Comparison of ENCODE assay signal across 10 mouse cellular contexts in genomic region chr11:35915546-35915945, GRCm38 (mm10).
DNase-seq lines count a peak whose midpoint lies in the region; ATAC-seq and TF ChIP-seq lines count a peak whose summit lies in the region.
"Had no signal": no experiment of that assay in that cellular context is flagged by ENCODE, and none has a peak within 500 bp of the region (broad histone marks: within the 10 kb centered on the region; RNA-seq: fewer than 3 reads in every experiment).

No protein-coding gene starts in this region.

- H3K4me3 ChIP-seq in liver, postnatal 0 days (ENCODE audit: low read depth, low read length) = no peak overlapping the region
- no peak overlapping the region for H3K4me3 ChIP-seq in liver, embryonic 12.5 days
- H3K4me3 ChIP-seq in kidney, embryonic 16.5 days (ENCODE audit: low read length) = no peak overlapping the region
- H3K4me3 ChIP-seq: liver, embryonic 15.5 days had no signal

- H3K4me1 ChIP-seq in liver, postnatal 0 days (ENCODE audit: insufficient read depth) = peaks cover 15% of the 10 kb centered on the region; the same call in 1 of the 2 replicates
- no peaks in the 10 kb centered on the region for H3K4me1 ChIP-seq in liver, embryonic 12.5 days
- peaks cover 39% of the 10 kb centered on the region for H3K4me1 ChIP-seq in kidney, embryonic 16.5 days (ENCODE audit: insufficient read depth, low read length)

- no peak for TF ChIP-seq CTCF in liver, postnatal 0 days (IDR thresholded peaks at IDR 0.05; ENCODE audit: low read depth)

- TF ChIP-seq EP300 in liver, postnatal 0 days (IDR thresholded peaks at IDR 0.05; ENCODE audit: low read depth) = no peak

- peak; percentile 37; the same call in 1 of the 2 replicates for ATAC-seq in liver, postnatal 0 days
- ATAC-seq in liver, embryonic 12.5 days = no peak
- ATAC-seq in kidney, embryonic 16.5 days (ENCODE audit: low FRiP score, low TSS enrichment) = no peak

- no peak overlapping the region for H3K9ac ChIP-seq in liver, postnatal 0 days (replicated peaks)
- H3K9ac ChIP-seq in liver, embryonic 12.5 days = no peak overlapping the region
- no peak overlapping the region for H3K9ac ChIP-seq in kidney, embryonic 16.5 days (replicated peaks; ENCODE audit: low read length)
- H3K9ac ChIP-seq: liver, embryonic 15.5 days had no signal

- no peaks in the 10 kb centered on the region for H3K9me3 ChIP-seq in liver, postnatal 0 days (ENCODE audit: low read length)
- H3K9me3 ChIP-seq in liver, embryonic 12.5 days (replicated peaks) = no peaks in the 10 kb centered on the region
- peaks cover 4% of the 10 kb centered on the region; the same call in 1 of the 2 replicates for H3K9me3 ChIP-seq in kidney, embryonic 16.5 days (ENCODE audit: low read length)
- H3K9me3 ChIP-seq: liver, embryonic 15.5 days had no signal

- no peaks in the 10 kb centered on the region for H3K36me3 ChIP-seq in liver, postnatal 0 days (replicated peaks; ENCODE audit: insufficient read depth, low read length)
- H3K36me3 ChIP-seq in liver, embryonic 12.5 days = no peaks in the 10 kb centered on the region
- no peaks in the 10 kb centered on the region for H3K36me3 ChIP-seq in kidney, embryonic 16.5 days (ENCODE audit: insufficient read depth, low read length)
- H3K36me3 ChIP-seq: liver, embryonic 15.5 days had no signal

- H3K27me3 ChIP-seq in liver, postnatal 0 days (ENCODE audit: insufficient read depth, low read length) = no peaks in the 10 kb centered on the region
- H3K27me3 ChIP-seq in liver, embryonic 12.5 days (replicated peaks) = no peaks in the 10 kb centered on the region
- no peaks in the 10 kb centered on the region for H3K27me3 ChIP-seq in kidney, embryonic 16.5 days (ENCODE audit: insufficient read depth, low read length)
- H3K27me3 ChIP-seq: liver, embryonic 15.5 days had no signal

- H3K27ac ChIP-seq in liver, postnatal 0 days (ENCODE audit: low read depth) = peak overlapping the region; percentile 67
- H3K27ac ChIP-seq in liver, embryonic 12.5 days = no peak overlapping the region
- H3K27ac ChIP-seq in kidney, embryonic 16.5 days (ENCODE audit: low read length) = peak overlapping the region; percentile 34; the same call in 1 of the 2 replicates
- H3K27ac ChIP-seq: liver, embryonic 15.5 days had no signal

- WGBS in liver, postnatal 0 days (ENCODE audit: insufficient replicate concordance) = 49% methylated on average over 8 of the region's 8 CpGs
- WGBS in liver, embryonic 12.5 days (ENCODE audit: insufficient replicate concordance) = 66% methylated on average over 8 of the region's 8 CpGs
- WGBS in kidney, embryonic 16.5 days = 49% methylated on average over 8 of the region's 8 CpGs

- DNase-seq in liver, postnatal 0 days = peak; percentile 19
- peak; percentile 79 for DNase-seq in kidney, adult 11 months
- peak; percentile 39 for DNase-seq in lung, postnatal 36 days
- no peak for DNase-seq in adrenal gland, postnatal 14 days
- no peak for DNase-seq in frontal cortex, postnatal 25 days (ENCODE audit: low spot score in 2 of 2)
- DNase-seq: adrenal gland, postnatal 36 days; right cerebral cortex, postnatal 4 days had no signal

- H3K4me2 ChIP-seq in liver, postnatal 0 days (ENCODE audit: low read depth, low read length) = no peak overlapping the region
- H3K4me2 ChIP-seq in liver, embryonic 12.5 days = no peak overlapping the region
- H3K4me2 ChIP-seq in kidney, embryonic 16.5 days (replicated peaks; ENCODE audit: low read depth, low read length) = no peak overlapping the region
- H3K4me2 ChIP-seq: liver, embryonic 15.5 days had no signal

Comparison
In these comparisons a context has a peak if more than half of its experiments do, and no peak if none do; other contexts are left out.
1. DNase-seq: peak in liver, postnatal 0 days (single experiment), kidney, adult 11 months (single experiment) and lung, postnatal 36 days (single experiment); none in adrenal gland, postnatal 14 days (single experiment) and frontal cortex, postnatal 25 days (0 of 2).